Mouse (Mus musculus) forebrain, embryonic 12.5 days (tissue): ENCODE data around the gene Mut. TPM values are rescaled to one million over a fixed set of nuclear protein-coding genes. Genes with fewer than 3 reads are reported as not detected.

Experiments
- ATAC-seq: fragments of 200-750 bp; cut with Nextera tagmentation; 2 replicates; pipeline ENCODE4 v1.8.0; 2017; ENCODE audit warnings: moderate TSS enrichment; ENCODE audit not compliant: low FRiP score
- H3K27ac ChIP-seq: fragments of 300-500 bp; sonication (generic); 2 replicates; pipeline ENCODE4 v1.5.1; 2016; ENCODE audit warnings: mild to moderate bottlenecking
- H3K27me3 ChIP-seq: fragments of 300-500 bp; sonication (generic); 2 replicates; pipeline ENCODE4 v1.6.1; 2016; ENCODE audit warnings: mild to moderate bottlenecking
- H3K36me3 ChIP-seq: fragments of 300-500 bp; sonication (generic); replicated peaks from 2 replicates; pipeline ENCODE4 v1.6.1; 2016; ENCODE audit warnings: mild to moderate bottlenecking
- H3K4me1 ChIP-seq: fragments of 300-500 bp; sonication (generic); 2 replicates; pipeline ENCODE4 v1.6.1; 2016
- H3K4me2 ChIP-seq: fragments of 300-500 bp; sonication (generic); 2 replicates; pipeline ENCODE4 v1.6.1; 2016; ENCODE audit warnings: mild to moderate bottlenecking, moderate library complexity
- H3K4me3 ChIP-seq: fragments of 300-500 bp; sonication (generic); replicated peaks from 2 replicates; pipeline ENCODE4 v1.5.1; 2016; ENCODE audit warnings: mild to moderate bottlenecking
- H3K9ac ChIP-seq: fragments of 300-500 bp; sonication (generic); 2 replicates; pipeline ENCODE4 v1.6.1; 2016; ENCODE audit warnings: mild to moderate bottlenecking
- H3K9me3 ChIP-seq: fragments of 300-500 bp; sonication (generic); 2 replicates; pipeline ENCODE4 v1.6.1; 2016
- WGBS: fragments of 180-500 bp; shearing (Covaris S2); methylation state at CpG from one replicate; pipeline ENCODE4 v1.1.7; 2016; 5-methylcytosine and 5-hydroxymethylcytosine counted together
- polyA plus RNA-seq: library from polyadenylated mRNA; unstranded; fragments of >200 nt; fragmentation: Nextera tagmentation; extraction: Ambion mirVana; gene quantifications from 2 replicates; pipeline ENCODE4 v1.2.1, GENCODE M21; 2016

The Mut gene
- 23.7 and 24.1 TPM in 2 replicates for polyA plus RNA-seq

DNA sequence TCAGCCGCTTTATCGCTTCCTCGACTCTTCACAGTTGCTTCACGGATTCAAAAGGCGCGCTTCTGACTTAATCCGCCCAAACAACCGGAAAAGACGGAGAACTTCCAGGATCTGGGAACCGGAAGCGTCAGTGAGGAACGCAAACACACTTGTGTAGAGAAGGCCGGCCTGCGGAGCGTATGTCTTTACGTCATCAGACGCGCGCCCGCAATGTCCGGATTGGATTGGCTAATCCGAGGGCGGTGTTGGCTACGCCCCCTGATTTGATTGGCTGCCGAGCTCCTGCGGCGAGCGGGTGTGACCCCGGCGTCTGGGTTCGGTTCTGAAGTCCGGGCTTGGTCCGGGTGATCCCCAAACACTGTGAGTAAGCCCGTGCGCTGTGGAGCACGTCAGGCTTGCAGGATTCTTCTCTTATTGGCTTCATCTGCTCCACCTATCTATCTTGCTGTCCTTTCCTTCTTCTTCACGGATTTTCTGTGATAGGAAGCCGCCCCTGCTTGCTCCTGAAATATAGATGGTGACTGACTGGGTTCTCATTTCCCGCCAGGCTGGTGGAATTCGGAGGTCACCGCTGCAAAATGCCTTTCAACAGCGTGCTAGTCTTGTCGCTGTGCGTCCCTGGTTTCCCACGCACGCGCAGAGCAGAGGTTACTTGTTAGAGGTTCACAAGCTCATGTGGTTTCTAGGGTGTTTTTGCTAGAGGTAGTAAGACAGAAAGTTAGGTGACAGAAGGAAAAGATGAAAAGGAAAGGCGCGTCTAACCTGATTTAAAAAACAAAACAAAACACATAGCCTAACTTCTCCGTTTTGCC, at the start of gene Mut, which contains the start of gene Cenpq:
TSS of gene Mut (plus strand) at position 266 of the 812 bp plus-strand sequence.
TSS of gene Cenpq (minus strand) at position 628 of the 812 bp plus-strand sequence.
- peak; percentile 100 for ATAC-seq
- H3K27ac ChIP-seq: peak within 1 kb of the TSS; percentile 90
- WGBS: under 1% methylated on average over 50 of the region's 50 CpGs

DNA sequence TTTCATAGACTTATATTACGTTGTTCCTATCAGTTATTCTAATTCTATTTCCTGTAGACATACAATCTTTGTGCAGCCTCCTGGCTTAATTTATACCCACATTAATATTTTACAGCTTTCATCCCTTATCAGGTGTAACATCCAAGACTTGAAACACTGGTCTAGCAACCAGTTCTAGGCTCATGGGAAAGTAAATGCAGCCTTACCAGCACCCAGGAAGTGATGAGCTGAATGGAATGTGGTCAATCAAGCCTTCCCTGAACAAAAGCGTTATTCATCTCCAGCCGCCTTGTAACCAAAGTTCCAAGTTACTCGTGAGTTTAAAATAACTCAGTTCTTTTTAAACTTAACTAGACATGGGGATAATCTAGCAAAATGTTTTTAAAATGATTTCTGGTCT, 49.3 kb upstream of the Mut start:
- H3K27ac ChIP-seq: no peak overlapping the region
- no peaks in the 10 kb centered on the region for H3K4me1 ChIP-seq
- no peak overlapping the region for H3K9ac ChIP-seq
- no peak overlapping the region for H3K4me2 ChIP-seq
- no peaks in the 10 kb centered on the region for H3K27me3 ChIP-seq
- no peak for ATAC-seq
- H3K36me3 ChIP-seq: no peaks in the 10 kb centered on the region
- H3K4me3 ChIP-seq: no peak overlapping the region
- H3K9me3 ChIP-seq: no peaks in the 10 kb centered on the region
- WGBS: 83% methylated on average over 4 of the region's 4 CpGs

More for the DNA sequence above, at the start of gene Mut, which contains the start of gene Cenpq:
- Histone ChIP-seq H3K4me3 (peak within 1 kb of the TSS; percentile 66), H3K27me3 (no peaks in the 10 kb centered on the region), H3K9me3 (no peaks in the 10 kb centered on the region), H3K36me3 (peaks cover 11% of the 10 kb centered on the region), H3K4me2 (peak within 1 kb of the TSS; percentile 60), H3K9ac (peak within 1 kb of the TSS; percentile 65), H3K4me1 (peaks cover 6% of the 10 kb centered on the region)

DNA sequence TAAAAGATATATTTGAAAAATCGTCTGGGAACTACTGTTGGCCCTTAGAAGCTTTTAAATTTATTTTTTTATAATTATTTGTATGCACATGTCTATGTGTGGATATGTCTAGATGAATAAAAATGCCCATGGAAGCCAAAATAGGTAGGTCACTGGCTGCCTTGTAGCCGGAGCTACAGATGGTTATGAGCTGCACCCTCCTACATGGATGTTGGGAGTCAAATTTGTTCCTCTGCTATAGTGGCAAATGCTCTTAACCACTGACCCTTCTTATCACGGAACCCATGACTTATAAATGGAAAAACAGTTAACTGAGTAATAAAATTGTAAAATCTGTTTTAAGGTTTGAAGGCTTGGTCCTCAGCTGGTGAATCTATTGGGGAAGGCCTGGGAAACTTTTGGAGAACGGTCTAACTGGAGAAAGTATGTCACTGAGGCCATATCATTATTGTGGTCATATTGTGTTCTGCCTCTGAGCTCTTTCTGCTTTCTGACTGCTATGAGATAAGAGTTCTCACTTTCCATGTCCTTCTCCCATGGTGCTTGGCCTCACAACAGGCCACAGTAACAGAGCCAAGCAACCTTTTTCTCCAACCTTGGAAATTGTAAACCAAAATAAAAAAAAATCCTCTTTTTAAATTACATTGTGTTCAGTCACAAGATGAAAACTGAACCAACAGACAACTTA, 46.5 kb upstream of the Mut start:
- ATAC-seq: no peak
- Histone ChIP-seq H3K4me3 (no peak overlapping the region), H3K27ac (no peak overlapping the region), H3K36me3 (no peaks in the 10 kb centered on the region), H3K4me2 (no peak overlapping the region), H3K9me3 (no peaks in the 10 kb centered on the region), H3K9ac (no peak overlapping the region), H3K27me3 (no peaks in the 10 kb centered on the region), H3K4me1 (no peaks in the 10 kb centered on the region)
- 86% methylated on average over 4 of the region's 4 CpGs for WGBS

DNA sequence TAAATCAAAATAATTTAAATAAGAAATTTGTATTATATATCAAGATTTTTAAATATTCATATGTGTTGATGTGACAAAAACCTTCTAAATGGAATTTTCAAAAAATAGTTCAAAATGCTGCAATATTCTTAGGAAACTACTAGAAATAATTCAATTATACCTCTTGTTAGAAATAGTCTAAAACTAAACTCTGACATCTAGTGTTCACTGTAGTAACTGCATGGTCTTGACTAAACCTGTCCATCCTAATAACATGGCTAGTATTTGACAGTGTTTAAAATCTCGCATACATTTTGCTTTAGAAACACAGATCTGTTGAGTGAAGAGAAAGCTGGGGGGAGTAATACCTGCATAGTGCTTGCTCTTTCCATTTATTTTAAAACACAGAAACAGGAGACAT, 37.6 kb upstream of the Mut start:
- ATAC-seq: 0 out of 2 replicates have a peak, but pooled peaks have one; percentile 44
- WGBS: 78% methylated on average over 1 of the region's 1 CpGs
- Histone ChIP-seq H3K27me3 (no peaks in the 10 kb centered on the region), H3K4me1 (no peaks in the 10 kb centered on the region), H3K9ac (no peak overlapping the region), H3K27ac (no peak overlapping the region), H3K9me3 (no peaks in the 10 kb centered on the region), H3K36me3 (no peaks in the 10 kb centered on the region), H3K4me2 (no peak overlapping the region), H3K4me3 (no peak overlapping the region)

DNA sequence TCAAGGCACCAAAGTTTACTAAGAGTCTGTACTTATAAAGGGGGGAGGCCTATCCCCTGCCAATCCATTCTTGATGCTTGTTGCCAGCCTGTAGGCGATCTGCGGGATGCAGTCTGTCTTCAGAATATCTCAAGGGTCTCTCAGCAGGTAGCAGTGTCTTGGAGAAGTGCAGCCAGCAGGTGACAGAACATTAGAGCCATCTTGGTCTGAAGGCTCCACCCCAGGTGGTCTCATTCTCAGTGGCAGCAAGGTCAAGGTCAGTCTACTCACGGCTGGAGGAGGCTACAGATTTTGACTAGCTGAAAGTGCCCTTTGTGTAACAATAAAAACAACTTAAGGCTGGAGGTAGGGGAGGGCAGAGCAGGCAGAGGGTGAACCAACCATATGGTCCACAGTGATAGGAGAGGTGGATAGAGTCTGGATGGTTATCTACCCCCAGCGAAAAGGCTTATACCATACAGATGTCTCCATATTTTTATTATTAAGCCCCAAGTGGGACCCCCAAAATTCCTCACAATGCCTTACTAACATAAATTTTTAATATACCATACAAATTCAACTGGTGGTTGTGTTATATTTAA, 34.6 kb upstream of the Mut start:
- ATAC-seq: no peak
- Histone ChIP-seq H3K4me3 (no peak overlapping the region), H3K4me2 (no peak overlapping the region), H3K4me1 (peaks cover 9% of the 10 kb centered on the region), H3K9me3 (no peaks in the 10 kb centered on the region), H3K36me3 (no peaks in the 10 kb centered on the region), H3K27ac (no peak overlapping the region), H3K27me3 (no peaks in the 10 kb centered on the region), H3K9ac (no peak overlapping the region)
- WGBS: 38% methylated on average over 4 of the region's 4 CpGs

GRCm38 (mm10) chr17:40903345-40903744, 31.1 kb upstream of the Mut start:
- Histone ChIP-seq H3K9me3 (no peaks in the 10 kb centered on the region), H3K36me3 (no peaks in the 10 kb centered on the region), H3K27me3 (no peaks in the 10 kb centered on the region), H3K4me3 (no peak overlapping the region), H3K9ac (no peak overlapping the region), H3K27ac (no peak overlapping the region), H3K4me2 (no peak overlapping the region), H3K4me1 (peaks cover 10% of the 10 kb centered on the region)
- ATAC-seq: no peak
- 79% methylated on average over 4 of the region's 4 CpGs for WGBS

GRCm38 (mm10) chr17:40904056-40904597, 30.4 kb upstream of the Mut start:
- H3K4me2 ChIP-seq: peak overlapping the region; percentile 26; the same call in 1 of the 2 replicates
- H3K4me1 ChIP-seq: peaks cover 10% of the 10 kb centered on the region
- H3K27ac ChIP-seq: no peak overlapping the region
- WGBS: 7% methylated on average over 10 of the region's 11 CpGs
- H3K4me3 ChIP-seq: no peak overlapping the region
- 0 out of 2 replicates have a peak, but pooled peaks have one; percentile 46 for ATAC-seq
- H3K9ac ChIP-seq: no peak overlapping the region
- no peaks in the 10 kb centered on the region for H3K9me3 ChIP-seq
- H3K27me3 ChIP-seq: no peaks in the 10 kb centered on the region
- no peaks in the 10 kb centered on the region for H3K36me3 ChIP-seq

DNA sequence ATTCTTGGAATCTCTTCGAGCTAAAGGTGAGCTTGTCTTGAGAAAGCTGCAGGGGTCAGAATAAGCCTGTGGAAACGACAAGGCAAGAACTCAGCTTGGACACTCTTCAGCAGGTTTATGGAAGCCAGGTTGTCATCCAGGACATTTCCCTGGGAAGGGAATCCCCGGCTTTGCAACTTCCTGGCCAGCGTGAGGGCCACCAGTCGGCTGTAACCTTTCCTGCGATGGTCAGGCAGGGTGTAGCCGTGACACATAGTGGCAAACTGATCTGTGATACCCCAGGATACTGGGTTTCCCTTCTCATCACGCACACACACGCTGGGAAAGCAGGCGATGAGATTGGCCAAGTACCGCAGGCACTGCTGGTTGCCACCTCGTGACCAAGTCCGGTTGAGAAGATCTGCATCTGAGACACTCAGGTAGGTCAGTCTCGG, 29.7 kb upstream of the Mut start:
- H3K9ac ChIP-seq: no peak overlapping the region
- no peak overlapping the region for H3K27ac ChIP-seq
- H3K36me3 ChIP-seq: no peaks in the 10 kb centered on the region
- H3K4me3 ChIP-seq: no peak overlapping the region
- ATAC-seq: 0 out of 2 replicates have a peak, but pooled peaks have one; percentile 30
- H3K27me3 ChIP-seq: no peaks in the 10 kb centered on the region
- 16% methylated on average over 14 of the region's 14 CpGs for WGBS
- H3K9me3 ChIP-seq: no peaks in the 10 kb centered on the region
- peaks cover 10% of the 10 kb centered on the region for H3K4me1 ChIP-seq
- H3K4me2 ChIP-seq: peak overlapping the region; percentile 26

GRCm38 (mm10) chr17:40914250-40914649, 20.2 kb upstream of the Mut start, which contains the start of gene Glyatl3:
Gene Glyatl3, minus strand, starts transcription at chr17:40914350.
- no peaks in the 10 kb centered on the region for H3K9me3 ChIP-seq
- H3K4me3 ChIP-seq: no peak within 1 kb of the TSS
- no peak for ATAC-seq
- no peak within 1 kb of the TSS for H3K9ac ChIP-seq
- no peaks in the 10 kb centered on the region for H3K4me1 ChIP-seq
- H3K36me3 ChIP-seq: no peaks in the 10 kb centered on the region
- no peak within 1 kb of the TSS for H3K4me2 ChIP-seq
- H3K27me3 ChIP-seq: no peaks in the 10 kb centered on the region
- no peak within 1 kb of the TSS for H3K27ac ChIP-seq
- 95% methylated on average over 2 of the region's 2 CpGs for WGBS

GRCm38 (mm10) chr17:40915499-40915898, 19.0 kb upstream of the Mut start:
- WGBS: 87% methylated on average over 2 of the region's 2 CpGs
- Histone ChIP-seq H3K9me3 (no peaks in the 10 kb centered on the region), H3K4me1 (no peaks in the 10 kb centered on the region), H3K9ac (no peak overlapping the region), H3K27ac (no peak overlapping the region), H3K4me3 (no peak overlapping the region), H3K27me3 (no peaks in the 10 kb centered on the region), H3K4me2 (no peak overlapping the region), H3K36me3 (no peaks in the 10 kb centered on the region)
- no peak for ATAC-seq

- Histone ChIP-seq H3K4me2 (peak overlapping the region; percentile 60), H3K4me3 (peak overlapping the region; percentile 66), H3K27me3 (no peaks in the 10 kb centered on the region), H3K27ac (no peak overlapping the region), H3K9ac (peak overlapping the region; percentile 55), H3K36me3 (peaks cover 15% of the 10 kb centered on the region), H3K9me3 (no peaks in the 10 kb centered on the region), H3K4me1 (peaks cover 6% of the 10 kb centered on the region)
- peak; percentile 45 for ATAC-seq
- under 1% methylated on average over 14 of the region's 14 CpGs for WGBS
Measured at GRCm38 (mm10) chr17:40933985-40934384, 500 bp upstream of the Mut start.

GRCm38 (mm10) chr17:40948518-40948917, 14.0 kb downstream of the Mut start:
- no peaks in the 10 kb centered on the region for H3K27me3 ChIP-seq
- no peaks in the 10 kb centered on the region for H3K4me1 ChIP-seq
- 92% methylated on average over 3 of the region's 3 CpGs for WGBS
- H3K27ac ChIP-seq: no peak overlapping the region
- H3K9me3 ChIP-seq: no peaks in the 10 kb centered on the region
- peaks cover 37% of the 10 kb centered on the region for H3K36me3 ChIP-seq
- no peak overlapping the region for H3K9ac ChIP-seq
- ATAC-seq: no peak
- no peak overlapping the region for H3K4me3 ChIP-seq
- no peak overlapping the region for H3K4me2 ChIP-seq
